Mouse (Mus musculus) ES-Bruce4 (cell line): ENCODE data around the gene Atad2b.
A peak's percentile ranks its signal among the peaks of the same experiment; 100 is the strongest.

Experiments
- CTCF ChIP-seq: IDR thresholded peaks from one replicate; pipeline ENCODE4 v1.8.1; 2011; ENCODE audit warnings: low read depth, low read length
- EP300 ChIP-seq: IDR thresholded peaks from 2 replicates; pipeline ENCODE4 v1.6.1; 2011; ENCODE audit warnings: low read depth, low read length; ENCODE audit not compliant: insufficient read depth
- POLR2A ChIP-seq: IDR thresholded peaks from one replicate; pipeline ENCODE4 v1.8.1; 2011; ENCODE audit warnings: low read length; ENCODE audit not compliant: insufficient read depth

DNA sequence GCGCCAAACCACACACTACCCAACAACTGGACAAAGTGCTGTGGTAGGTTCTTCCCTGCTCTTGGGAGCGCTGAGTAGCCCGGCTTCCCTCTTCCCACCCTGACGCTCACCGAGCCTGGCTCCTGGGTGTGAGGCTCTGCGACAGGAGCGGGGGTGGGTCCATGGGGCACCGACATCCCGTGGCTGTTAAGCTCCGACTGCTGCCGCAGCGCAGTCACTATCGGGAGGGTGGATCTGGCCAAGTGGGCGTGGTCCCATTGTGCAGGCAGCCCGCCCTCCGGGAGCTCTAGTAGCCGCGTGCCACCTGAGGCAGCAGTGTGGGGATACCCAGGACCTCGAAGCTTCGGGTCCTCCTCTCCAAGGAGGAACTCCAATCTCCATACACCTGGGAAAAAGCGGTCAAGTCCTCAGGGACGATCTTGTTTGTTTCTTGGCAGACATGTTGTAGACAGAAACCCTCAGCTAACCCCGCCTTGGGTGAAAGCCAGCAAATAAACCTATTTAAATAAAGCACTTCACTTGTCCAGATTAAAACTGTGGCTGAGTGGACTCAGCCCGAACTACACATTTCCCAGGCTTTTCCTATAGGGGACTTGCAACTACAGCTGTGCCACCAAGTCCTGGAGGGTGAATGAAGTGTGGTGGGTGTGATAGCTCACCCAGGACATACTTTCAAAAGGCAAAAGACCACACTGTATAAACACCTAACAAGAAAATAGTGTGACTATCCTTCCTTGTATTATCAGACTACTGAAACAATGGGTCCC lies 42.8 kb upstream of the Atad2b start, which contains the start of gene Mfsd2b:
- no peak for TF ChIP-seq POLR2A
- no peak for TF ChIP-seq CTCF
- 0 out of 2 replicates have a peak, but pooled peaks have one; percentile 9 for TF ChIP-seq EP300
